In genomic region chr19:46846459-46846858, GRCm38 (mm10) we compare ENCODE assay signal across 17 mouse cellular contexts.
DNase-seq lines count a peak whose midpoint lies in the region; ATAC-seq and TF ChIP-seq lines count a peak whose summit lies in the region.
"Had no signal": no experiment of that assay in that cellular context is flagged by ENCODE, and none has a peak within 500 bp of the region (broad histone marks: within the 10 kb centered on the region; RNA-seq: fewer than 3 reads in every experiment).

No protein-coding gene starts in this region.

- no peak for TF ChIP-seq CTCF in MEL (IDR thresholded peaks at IDR 0.05 in 2 of 3, conservative IDR thresholded peaks at IDR 0.05 in 1 of 3; ENCODE audit: control insufficient read depth in 1 of 3, insufficient read depth in 1 of 3, low read depth in 2 of 3, low read length in 3 of 3, poor library complexity in 1 of 3, severe bottlenecking in 1 of 3)
- no peak for TF ChIP-seq CTCF in liver, postnatal 0 days (IDR thresholded peaks at IDR 0.05; ENCODE audit: low read depth)

- H3K36me3 ChIP-seq in heart, embryonic 13.5 days, result no peaks in the 10 kb centered on the region
- H3K36me3 ChIP-seq in MEL (ENCODE audit: control insufficient read depth in 1 of 2, insufficient read depth in 2 of 2, low read length in 2 of 2), result peaks cover 0 to 49% of the 10 kb centered on the region in 2 experiments; a peak in 2 of 4 replicates
- H3K36me3 ChIP-seq in liver, postnatal 0 days (replicated peaks; ENCODE audit: insufficient read depth, low read length), result no peaks in the 10 kb centered on the region
- H3K36me3 ChIP-seq in hindbrain, embryonic 14.5 days (replicated peaks; ENCODE audit: control insufficient read depth, insufficient read depth), result no peaks in the 10 kb centered on the region
- H3K36me3 ChIP-seq: hindbrain, embryonic 15.5 days; neural tube, embryonic 15.5 days had no signal

- no peak overlapping the region for H3K9ac ChIP-seq in heart, embryonic 13.5 days
- peak overlapping the region; percentile 41 for H3K9ac ChIP-seq in MEL (ENCODE audit: control insufficient read depth, low read depth, low read length, poor library complexity, severe bottlenecking)
- H3K9ac ChIP-seq in liver, postnatal 0 days (replicated peaks), result peak overlapping the region; percentile 33; the same call in 1 of the 2 replicates
- H3K9ac ChIP-seq in hindbrain, embryonic 14.5 days, result no peak overlapping the region
- H3K9ac ChIP-seq: hindbrain, embryonic 15.5 days; lung, embryonic 14.5 days; neural tube, embryonic 15.5 days had no signal

- DNase-seq in heart, adult 11 months, result no peak
- peak; percentile 77 for DNase-seq in MEL (ENCODE audit: low read depth, low spot score)
- DNase-seq in liver, postnatal 0 days, result no peak
- no peak for DNase-seq in right cerebral cortex, postnatal 14 days
- no peak for DNase-seq in right cerebral cortex, adult 18-20 months
- DNase-seq in hindbrain, embryonic 14.5 days (ENCODE audit: low spot score), result no peak
- DNase-seq: B cell, adult 2 months; cerebellum, postnatal 14 days; kidney, adult 18-20 months; kidney, postnatal 25 days; lung, embryonic 14.5 days; thymus, postnatal 14 days had no signal

- TF ChIP-seq POLR2A in MEL (IDR thresholded peaks at IDR 0.05; ENCODE audit: control insufficient read depth in 1 of 2, insufficient read depth in 1 of 2, low read depth in 1 of 2, low read length in 2 of 2, poor library complexity in 1 of 2), result no peak

- no peaks in the 10 kb centered on the region for H3K27me3 ChIP-seq in heart, embryonic 13.5 days (replicated peaks)
- H3K27me3 ChIP-seq in MEL (ENCODE audit: control insufficient read depth in 1 of 2, insufficient read depth in 2 of 2, low read length in 2 of 2), result no peaks in the 10 kb centered on the region
- no peaks in the 10 kb centered on the region for H3K27me3 ChIP-seq in liver, postnatal 0 days (ENCODE audit: insufficient read depth, low read length)
- H3K27me3 ChIP-seq in hindbrain, embryonic 14.5 days (ENCODE audit: control insufficient read depth, insufficient read depth, low read length), result no peaks in the 10 kb centered on the region
- H3K27me3 ChIP-seq: hindbrain, embryonic 15.5 days; neural tube, embryonic 15.5 days had no signal

- no peak overlapping the region for H3K4me2 ChIP-seq in heart, embryonic 13.5 days
- H3K4me2 ChIP-seq in liver, postnatal 0 days (ENCODE audit: low read depth, low read length), result peak overlapping the region; percentile 31
- no peak overlapping the region for H3K4me2 ChIP-seq in hindbrain, embryonic 14.5 days (replicated peaks)
- H3K4me2 ChIP-seq: hindbrain, embryonic 15.5 days; lung, embryonic 14.5 days; neural tube, embryonic 15.5 days had no signal

- H3K27ac ChIP-seq in heart, embryonic 13.5 days (replicated peaks), result 0 out of 2 replicates have a peak overlapping the region, but pooled peaks have one; percentile 2
- H3K27ac ChIP-seq in MEL (ENCODE audit: control insufficient read depth, low read depth, low read length), result peak overlapping the region; percentile 73
- peak overlapping the region; percentile 49 for H3K27ac ChIP-seq in liver, postnatal 0 days (ENCODE audit: low read depth)
- no peak overlapping the region for H3K27ac ChIP-seq in hindbrain, embryonic 14.5 days
- H3K27ac ChIP-seq: hindbrain, embryonic 15.5 days; neural tube, embryonic 15.5 days; stomach, postnatal 0 days had no signal

- TF ChIP-seq EP300 in MEL (IDR thresholded peaks at IDR 0.05; ENCODE audit: low read depth in 1 of 2, low read length in 2 of 2), result peak; percentile 75
- peak; percentile 58; the same call in 1 of the 2 replicates for TF ChIP-seq EP300 in liver, postnatal 0 days (IDR thresholded peaks at IDR 0.05; ENCODE audit: low read depth)

- no peak overlapping the region for H3K4me3 ChIP-seq in heart, embryonic 13.5 days
- peak overlapping the region; percentile 13 to 42 for H3K4me3 ChIP-seq in MEL (ENCODE audit: control insufficient read depth in 1 of 2, insufficient read depth in 1 of 2, low read depth in 2 of 2, low read length in 2 of 2)
- no peak overlapping the region for H3K4me3 ChIP-seq in liver, postnatal 0 days (ENCODE audit: low read depth, low read length)
- no peak overlapping the region for H3K4me3 ChIP-seq in hindbrain, embryonic 14.5 days (replicated peaks; ENCODE audit: low read length)
- H3K4me3 ChIP-seq: hindbrain, embryonic 15.5 days; neural tube, embryonic 15.5 days had no signal

- TF ChIP-seq RAD21 in MEL (IDR thresholded peaks at IDR 0.05; ENCODE audit: low read depth, low read length), result no peak

- H3K4me1 ChIP-seq in heart, embryonic 13.5 days, result peaks cover 57% of the 10 kb centered on the region
- H3K4me1 ChIP-seq in MEL (ENCODE audit: control insufficient read depth in 1 of 2, insufficient read depth in 2 of 2, low read length in 2 of 2), result peaks cover 38 to 51% of the 10 kb centered on the region in 2 experiments
- peaks cover 33% of the 10 kb centered on the region for H3K4me1 ChIP-seq in liver, postnatal 0 days (ENCODE audit: insufficient read depth)
- H3K4me1 ChIP-seq in hindbrain, embryonic 14.5 days (replicated peaks; ENCODE audit: control insufficient read depth, insufficient read depth, low read length), result no peaks in the 10 kb centered on the region
- H3K4me1 ChIP-seq: neural tube, embryonic 15.5 days had no signal

- H3K9me3 ChIP-seq in heart, embryonic 13.5 days, result no peaks in the 10 kb centered on the region
- no peaks in the 10 kb centered on the region for H3K9me3 ChIP-seq in MEL (replicated peaks; ENCODE audit: insufficient read depth, low read length)
- no peaks in the 10 kb centered on the region for H3K9me3 ChIP-seq in liver, postnatal 0 days (ENCODE audit: low read length)
- no peaks in the 10 kb centered on the region for H3K9me3 ChIP-seq in hindbrain, embryonic 14.5 days (ENCODE audit: control insufficient read depth, low read length)
- H3K9me3 ChIP-seq: hindbrain, embryonic 15.5 days; neural tube, embryonic 15.5 days had no signal

- no peaks in the 10 kb centered on the region for H3K79me2 ChIP-seq in MEL (ENCODE audit: control insufficient read depth, insufficient read depth, low read length, poor library complexity)

- 47% methylated on average over 5 of the region's 5 CpGs for WGBS in heart, embryonic 13.5 days
- 38% methylated on average over 5 of the region's 5 CpGs for WGBS in liver, postnatal 0 days (ENCODE audit: insufficient replicate concordance)
- 84% methylated on average over 5 of the region's 5 CpGs for WGBS in hindbrain, embryonic 14.5 days

- no peak for ATAC-seq in heart, embryonic 13.5 days (ENCODE audit: extremely low read depth, insufficient number of reproducible peaks, low FRiP score, low TSS enrichment)
- ATAC-seq in erythroid progenitor cell, adult 5-6 weeks (replicated peaks; ENCODE audit: low FRiP score, poor library complexity, severe bottlenecking), result peak; percentile 43
- ATAC-seq in liver, postnatal 0 days, result peak; percentile 13; the same call in 1 of the 2 replicates
- ATAC-seq in hindbrain, embryonic 14.5 days (ENCODE audit: low FRiP score), result no peak

TF ChIP-seq in MEL, 35 proteins besides CTCF, POLR2A, EP300 and RAD21 (continues in another document):
- TF ChIP-seq ETS1 (IDR thresholded peaks at IDR 0.05; ENCODE audit: low read depth, low read length) (peak; percentile 89), TAL1 (IDR thresholded peaks at IDR 0.05; ENCODE audit: low read length) (peak; percentile 38), MAX (IDR thresholded peaks at IDR 0.05; ENCODE audit: low read length) (peak; percentile 34; the same call in 1 of the 2 replicates), ZKSCAN1 (IDR thresholded peaks at IDR 0.05; ENCODE audit: low read depth, low read length) (0 out of 2 replicates have a peak, but pooled peaks have one; percentile 5), USF1 (IDR thresholded peaks at IDR 0.05; ENCODE audit: low read depth, low read length) (no peak; the same call in 1 of the 2 replicates), NELFE (IDR thresholded peaks at IDR 0.05; ENCODE audit: low read depth, low read length) (no peak), ZNF384 (IDR thresholded peaks at IDR 0.05; ENCODE audit: low read depth, low read length) (no peak), POLR2AphosphoS2 (IDR thresholded peaks at IDR 0.05; ENCODE audit: low read length) (no peak), TBP (IDR thresholded peaks at IDR 0.05; ENCODE audit: low read depth, low read length) (no peak), MYB (IDR thresholded peaks at IDR 0.05; ENCODE audit: low read depth, low read length) (peak; percentile 57; the same call in 1 of the 2 replicates), MYC (IDR thresholded peaks at IDR 0.05; ENCODE audit: low read depth, low read length) (no peak), MEF2A (IDR thresholded peaks at IDR 0.05; ENCODE audit: extremely low read depth, insufficient replicate concordance, low read depth, low read length, poor library complexity, severe bottlenecking) (no peak), MAZ (IDR thresholded peaks at IDR 0.05; ENCODE audit: low read depth, low read length) (0 out of 2 replicates have a peak, but pooled peaks have one; percentile 46), CHD1 (IDR thresholded peaks at IDR 0.05; ENCODE audit: low read depth, low read length) (no peak), GABPA (IDR thresholded peaks at IDR 0.05; ENCODE audit: low read depth, low read length) (no peak), MXI1 (IDR thresholded peaks at IDR 0.05; ENCODE audit: low read depth, low read length) (peak; percentile 53; the same call in 1 of the 2 replicates), GATA1 (IDR thresholded peaks at IDR 0.05; ENCODE audit: low read depth, low read length) (peak; percentile 87), ELF1 (IDR thresholded peaks at IDR 0.05; ENCODE audit: low read depth, low read length) (0 out of 2 replicates have a peak, but pooled peaks have one; percentile 24), ZMIZ1 (IDR thresholded peaks at IDR 0.05; ENCODE audit: low read depth, low read length) (no peak), E2F4 (IDR thresholded peaks at IDR 0.05; ENCODE audit: borderline replicate concordance, low read depth, low read length) (no peak), USF2 (IDR thresholded peaks at IDR 0.05; ENCODE audit: borderline replicate concordance in 1 of 2, insufficient read depth in 1 of 2, low read depth in 1 of 2, low read length in 2 of 2) (no peak), SIN3A (IDR thresholded peaks at IDR 0.05; ENCODE audit: low read length) (peak; percentile 81), RCOR1 (IDR thresholded peaks at IDR 0.05; ENCODE audit: low read depth, low read length) (peak; percentile 53), KAT2A (conservative IDR thresholded peaks at IDR 0.05; ENCODE audit: low read depth, low read length) (no peak), CHD2 (IDR thresholded peaks at IDR 0.05; ENCODE audit: low read length) (no peak), UBTF (IDR thresholded peaks at IDR 0.05; ENCODE audit: borderline replicate concordance, insufficient read depth, low read depth, low read length) (no peak), NRF1 (IDR thresholded peaks at IDR 0.05; ENCODE audit: insufficient read depth, low read depth, low read length, poor library complexity, severe bottlenecking) (0 out of 2 replicates have a peak, but pooled peaks have one; percentile 15), POLR2AphosphoS5 (IDR thresholded peaks at IDR 0.05; ENCODE audit: borderline replicate concordance, low read depth, low read length) (no peak)

Comparison
In these comparisons a context has a peak if more than half of its experiments do, and no peak if none do; other contexts are left out.
1. ATAC-seq: peak in erythroid progenitor cell, adult 5-6 weeks (single experiment) and liver, postnatal 0 days (single experiment); none in heart, embryonic 13.5 days (single experiment) and hindbrain, embryonic 14.5 days (single experiment).
2. H3K4me3 ChIP-seq: peak in MEL (2 of 2); none in heart, embryonic 13.5 days (single experiment), liver, postnatal 0 days (single experiment) and hindbrain, embryonic 14.5 days (single experiment).
3. H3K9ac ChIP-seq: peak in MEL (single experiment) and liver, postnatal 0 days (single experiment); none in heart, embryonic 13.5 days (single experiment) and hindbrain, embryonic 14.5 days (single experiment).